Mouse (Mus musculus): Measurements from ENCODE around the gene Rfng.
"Not testable (repeated sequence)": the region's sequence is repeated elsewhere in the genome, so short reads cannot be mapped to it uniquely, and the experiment has no call there.

The Rfng gene

GRCm38 (mm10) chr11:120772749-120773148 is 11.3 kb downstream of the Rfng start:
- DNase-seq: no peak

GRCm38 (mm10) chr11:120768206-120768605 is 15.8 kb downstream of the Rfng start:
- DNase-seq: no peak

- DNase-seq: not testable (repeated sequence)
These were observed 17.0 kb downstream of the Rfng start for GRCm38 (mm10) chr11:120767023-120767422.

- DNase-seq: not testable (repeated sequence)
These were observed 20.6 kb downstream of the Rfng start for GRCm38 (mm10) chr11:120763121-120763999.

GRCm38 (mm10) chr11:120762672-120763041 is 21.4 kb downstream of the Rfng start, which contains the start of gene Hmga1b:
Hmga1b (plus strand) TSS chr11:120762794.
- DNase-seq: not testable (repeated sequence)

- DNase-seq: no peak
These were observed 22.0 kb downstream of the Rfng start for GRCm38 (mm10) chr11:120761811-120762671.

GRCm38 (mm10) chr11:120760236-120760635 is 23.8 kb downstream of the Rfng start:
- DNase-seq: no peak

GRCm38 (mm10) chr11:120751606-120752005 is 32.4 kb downstream of the Rfng start:
- no peak for DNase-seq

GRCm38 (mm10) chr11:120749430-120749829 is 34.6 kb downstream of the Rfng start:
- peak; percentile 39 for DNase-seq

- DNase-seq: no peak
These were observed 36.0 kb downstream of the Rfng start for GRCm38 (mm10) chr11:120747974-120748373.

- DNase-seq: no peak
These were observed 39.8 kb downstream of the Rfng start for GRCm38 (mm10) chr11:120744121-120744701.

GRCm38 (mm10) chr11:120740981-120741380 is 43.0 kb downstream of the Rfng start:
- no peak for DNase-seq

- no peak for DNase-seq
These were observed 47.6 kb downstream of the Rfng start for GRCm38 (mm10) chr11:120736424-120736823.

GRCm38 (mm10) chr11:120733521-120733920 is 50.5 kb downstream of the Rfng start:
- DNase-seq: no peak

- DNase-seq: no peak
These were observed 51.9 kb downstream of the Rfng start, which contains the start of gene Cbr2 for GRCm38 (mm10) chr11:120731858-120732680. Cbr2 (minus strand) TSS chr11:120732114.

GRCm38 (mm10) chr11:120731395-120731794 is 52.6 kb downstream of the Rfng start:
- no peak for DNase-seq

All from liver (tissue).